Mouse (Mus musculus) frontal cortex, adult (tissue): ENCODE data around the gene Sema3c.
A peak's percentile ranks its signal among the peaks of the same experiment; 100 is the strongest.

Experiments used
- ATAC-seq: cut with Nextera tagmentation; 2 replicates; pipeline ENCODE4 v1.9.2; 2017; ENCODE audit warnings: mild to moderate bottlenecking, moderate library complexity, mixed read lengths; ENCODE audit not compliant: low TSS enrichment

The Sema3c gene

GRCm38 (mm10) chr5:17647643-17648226 lies 73.7 kb downstream of the Sema3c start:
- no peak for ATAC-seq

DNA sequence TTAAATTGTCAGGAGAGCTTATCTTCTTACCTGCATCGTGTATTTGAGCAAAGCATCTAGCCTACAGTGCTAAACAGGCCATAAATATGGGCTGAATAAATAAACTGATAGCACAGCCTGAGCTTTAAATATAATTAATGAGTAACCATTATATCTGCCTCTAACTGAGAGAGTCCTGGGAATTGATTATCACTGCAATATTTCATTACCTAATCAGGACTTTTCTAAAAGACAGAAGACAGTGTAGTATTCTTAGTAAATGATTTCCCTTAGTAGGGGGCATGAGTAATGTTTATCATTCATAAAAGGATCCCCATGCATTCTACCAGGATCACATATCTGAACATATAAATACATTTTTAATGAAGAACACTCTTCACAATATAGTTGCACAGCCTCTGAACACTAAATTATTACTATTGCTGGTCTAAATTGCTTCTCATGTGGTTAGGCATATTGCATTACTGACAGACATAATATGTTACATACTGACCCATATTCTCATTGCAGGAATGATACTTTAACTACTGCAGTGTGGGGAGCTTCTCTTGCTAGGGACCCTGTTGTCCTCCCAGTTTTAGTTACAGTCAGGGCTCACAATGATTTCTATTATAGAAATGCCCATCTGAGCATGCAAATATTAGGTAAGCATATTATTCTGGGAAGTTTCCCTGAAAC lies 74.9 kb downstream of the Sema3c start:
- no peak for ATAC-seq

GRCm38 (mm10) chr5:17661223-17661622 lies 87.1 kb downstream of the Sema3c start:
- no peak for ATAC-seq

GRCm38 (mm10) chr5:17671356-17671755 lies 97.3 kb downstream of the Sema3c start:
- ATAC-seq, result no peak

DNA sequence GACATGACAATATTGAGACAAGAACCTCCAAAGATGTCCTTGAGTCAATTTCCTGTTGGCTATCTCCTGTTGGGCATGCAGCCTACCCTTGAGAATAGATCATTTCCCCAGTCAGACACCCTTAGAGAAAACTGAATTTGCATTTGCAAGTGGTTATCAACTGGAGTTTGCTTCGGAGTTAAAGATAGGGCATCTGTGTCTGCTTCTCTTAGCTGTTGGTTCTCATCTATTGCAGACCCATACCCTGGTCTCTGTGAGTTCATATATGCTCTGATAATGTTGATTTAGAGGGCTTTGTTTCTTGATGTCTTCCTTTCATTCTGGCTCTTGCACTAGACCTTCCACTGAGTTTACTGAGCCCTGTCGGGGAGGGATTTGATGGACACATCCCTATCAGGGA lies 106.8 kb downstream of the Sema3c start:
- no peak for ATAC-seq

GRCm38 (mm10) chr5:17689121-17689520 lies 115.0 kb downstream of the Sema3c start:
- no peak for ATAC-seq

DNA sequence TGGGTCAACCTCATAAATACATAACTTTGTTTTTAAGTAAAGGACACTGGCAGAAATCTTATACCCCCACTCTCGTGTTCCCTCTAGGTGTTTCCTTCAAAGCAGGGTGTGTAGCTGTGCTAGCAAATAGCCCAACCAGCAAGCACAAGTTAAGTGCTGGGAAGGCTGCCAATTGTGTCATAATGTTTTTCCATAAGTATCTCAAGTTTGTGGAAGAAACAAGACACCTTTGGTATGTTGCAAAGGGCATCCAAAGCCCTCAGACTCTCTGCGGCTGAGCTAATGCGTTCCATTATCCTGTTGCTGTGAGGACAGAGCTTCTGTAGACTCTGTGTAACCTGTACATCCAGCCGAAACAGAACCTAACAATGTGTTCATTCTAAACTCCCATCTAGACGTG lies 115.5 kb downstream of the Sema3c start:
- ATAC-seq, result no peak

DNA sequence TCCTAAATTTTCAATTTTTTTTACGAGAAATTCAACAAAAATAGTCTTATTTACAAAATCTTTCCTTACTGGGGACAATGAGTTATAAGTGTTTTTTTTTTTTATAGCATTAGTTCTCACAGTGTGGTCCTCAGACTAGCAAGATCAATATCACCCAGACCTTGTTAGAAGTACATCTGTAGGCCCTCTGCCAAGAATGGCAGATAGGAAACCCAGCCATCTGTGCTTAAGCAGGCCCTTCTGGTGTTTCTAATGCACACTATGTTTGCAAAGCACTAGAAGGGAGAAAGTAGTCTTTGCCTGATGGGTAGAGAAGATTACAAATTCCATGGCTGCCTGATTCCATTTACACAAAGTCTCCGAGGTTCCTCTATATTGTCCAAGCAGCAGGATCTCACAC lies 121.3 kb downstream of the Sema3c start:
- 0 out of 2 replicates have a peak, but pooled peaks have one; percentile 13 for ATAC-seq

DNA sequence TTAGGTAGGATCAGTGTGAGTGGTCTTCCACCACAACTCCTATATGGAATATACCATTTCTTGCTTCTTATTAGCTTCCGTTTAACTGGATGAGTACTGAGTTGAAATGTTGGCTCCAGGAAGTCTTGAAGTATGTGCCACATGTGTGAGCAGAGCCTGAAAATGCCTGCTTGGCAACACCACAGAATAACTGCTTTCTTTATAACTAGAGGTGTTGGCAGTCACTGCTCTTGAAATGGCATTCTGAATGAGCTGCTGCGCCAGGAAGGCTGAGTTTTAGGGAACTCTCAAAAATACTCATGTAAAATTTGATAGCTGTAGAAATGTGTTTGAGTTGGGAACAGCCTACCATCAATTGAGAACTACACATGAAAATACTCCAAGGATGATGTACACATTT lies 124.8 kb downstream of the Sema3c start:
- ATAC-seq, result peak; percentile 77

DNA sequence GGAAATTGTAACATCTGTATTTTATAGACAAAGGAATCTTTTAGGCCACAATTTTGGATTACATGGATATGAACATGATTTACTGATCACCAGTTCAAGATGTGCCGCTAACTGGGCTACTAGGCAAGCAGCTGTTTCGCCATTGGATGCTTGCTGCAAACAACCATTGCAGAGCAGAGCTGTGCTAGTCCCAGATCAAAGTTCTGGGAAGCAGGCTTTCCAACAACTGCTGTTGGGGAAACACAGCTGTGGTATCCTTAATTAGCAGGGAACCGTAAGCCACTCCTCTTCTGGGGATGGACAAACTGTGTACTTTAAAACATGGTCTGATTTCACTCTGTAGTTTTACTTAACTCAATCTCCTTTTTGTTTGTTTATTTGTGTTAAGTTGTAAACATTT lies 130.1 kb downstream of the Sema3c start:
- ATAC-seq, result no peak

DNA sequence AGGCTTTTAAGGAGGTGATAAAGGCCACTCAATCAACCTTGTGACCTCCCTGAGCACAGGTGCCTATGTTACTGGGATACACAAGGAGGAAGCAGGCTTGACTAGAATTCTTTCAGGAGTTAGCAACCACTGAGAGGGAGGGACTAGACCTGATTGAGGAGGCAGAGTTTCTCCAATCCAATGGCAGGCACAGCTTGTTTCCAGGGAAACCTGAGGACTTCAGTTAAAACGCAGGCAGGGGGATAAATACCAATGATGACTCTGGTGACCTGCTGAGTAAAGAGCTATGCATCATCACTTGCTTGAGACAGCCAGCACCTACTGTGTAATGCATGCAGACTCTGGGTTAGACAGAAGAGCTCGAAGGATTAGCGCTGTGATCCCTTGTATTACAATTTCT lies 133.0 kb downstream of the Sema3c start:
- ATAC-seq, result no peak

DNA sequence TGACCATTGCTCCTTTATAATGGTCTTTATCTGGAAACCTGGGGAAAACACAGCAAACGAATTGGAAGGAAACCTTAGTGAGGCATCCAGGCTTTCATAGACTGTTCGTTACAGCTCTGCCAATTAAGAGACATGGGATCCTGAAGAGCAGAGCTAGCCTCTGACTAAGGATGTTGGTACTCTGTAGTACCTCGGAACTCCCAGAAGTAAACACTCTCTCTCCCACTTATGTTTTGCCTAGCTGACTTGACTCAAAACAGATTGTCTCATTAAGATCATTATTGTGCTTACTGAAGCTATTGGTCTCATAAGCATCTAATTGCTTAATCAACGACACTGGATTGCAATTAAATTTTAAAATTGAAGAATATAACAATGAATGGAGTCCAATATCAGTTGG lies 138.3 kb downstream of the Sema3c start:
- no peak for ATAC-seq

- ATAC-seq, result no peak
Observed at GRCm38 (mm10) chr5:17715206-17715605, 141.1 kb downstream of the Sema3c start.

- ATAC-seq, result no peak
Observed at GRCm38 (mm10) chr5:17720011-17720410, 145.9 kb downstream of the Sema3c start.

- peak; percentile 44; the same call in 1 of the 2 replicates for ATAC-seq
Observed at GRCm38 (mm10) chr5:17724031-17724430, 149.9 kb downstream of the Sema3c start.

GRCm38 (mm10) chr5:17728047-17728446 lies 154.0 kb downstream of the Sema3c start:
- ATAC-seq, result no peak

GRCm38 (mm10) chr5:17739805-17740204 lies 165.7 kb downstream of the Sema3c start:
- no peak for ATAC-seq

- ATAC-seq, result no peak
Observed at GRCm38 (mm10) chr5:17746520-17746919, 172.4 kb downstream of the Sema3c start.

GRCm38 (mm10) chr5:17747143-17747542 lies 173.1 kb downstream of the Sema3c start:
- no peak for ATAC-seq

GRCm38 (mm10) chr5:17748293-17748692 lies 174.2 kb downstream of the Sema3c start:
- ATAC-seq, result no peak

DNA sequence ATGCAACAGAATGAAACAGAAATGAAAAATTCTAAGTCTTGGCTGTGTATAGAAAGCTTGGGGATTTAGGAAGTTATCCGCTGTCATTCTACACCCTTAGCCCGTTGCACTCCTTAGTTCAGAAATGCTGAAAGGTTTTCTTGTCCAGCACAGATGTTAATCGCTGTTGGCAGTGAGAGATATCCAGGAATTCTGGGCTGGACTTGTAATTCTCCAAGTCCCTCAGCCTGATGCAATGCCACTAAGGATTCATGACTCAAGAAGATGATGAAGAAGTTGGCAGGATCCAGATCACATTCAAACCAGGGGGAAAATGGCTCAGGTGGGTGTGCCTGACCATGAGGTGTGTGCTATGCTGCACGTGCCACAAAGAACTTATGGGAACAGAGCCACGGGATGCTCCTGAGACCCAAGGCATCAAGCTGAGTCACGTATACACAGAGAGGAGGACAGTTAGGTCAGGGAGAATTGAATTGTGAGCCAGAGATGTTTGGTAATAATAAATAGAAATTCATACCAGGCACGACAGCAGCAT lies 179.5 kb downstream of the Sema3c start:
- ATAC-seq, result no peak

DNA sequence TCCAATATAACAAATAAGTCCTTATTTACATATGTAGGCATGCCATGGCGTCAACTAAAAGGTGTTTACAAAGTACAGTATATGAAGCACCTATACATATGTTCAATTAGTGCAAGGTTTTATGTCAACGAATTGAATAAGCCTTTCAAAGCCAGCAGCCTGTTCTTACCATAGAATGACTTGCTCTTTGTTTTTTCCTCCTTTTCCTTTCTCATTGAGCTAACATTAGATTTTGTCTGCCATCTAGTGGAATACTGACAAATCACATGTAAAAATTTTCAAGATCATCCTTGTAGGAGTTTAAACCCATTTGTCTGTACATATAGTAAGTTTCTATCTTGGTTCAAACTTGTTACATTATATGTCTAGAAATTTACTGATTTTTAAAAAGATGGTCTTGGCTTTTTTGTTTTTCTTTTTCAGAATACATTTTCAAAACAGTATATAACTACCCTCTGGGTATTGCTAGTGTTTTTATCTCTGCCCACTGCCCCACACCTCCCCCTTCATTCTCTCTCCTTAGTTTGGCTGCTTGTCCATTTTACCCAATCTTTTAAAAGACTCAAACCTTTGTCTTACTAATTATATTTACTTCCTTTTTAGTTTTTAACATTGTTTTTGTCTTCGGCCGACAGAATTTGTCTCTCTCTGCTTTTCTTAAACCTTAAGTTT lies 192.1 kb downstream of the Sema3c start:
- ATAC-seq, result peak; percentile 95

- ATAC-seq, result no peak
Observed at GRCm38 (mm10) chr5:17770328-17770727, 196.2 kb downstream of the Sema3c start.
